Mouse (Mus musculus): ENCODE measurements around the gene Acvr1b.

DNA sequence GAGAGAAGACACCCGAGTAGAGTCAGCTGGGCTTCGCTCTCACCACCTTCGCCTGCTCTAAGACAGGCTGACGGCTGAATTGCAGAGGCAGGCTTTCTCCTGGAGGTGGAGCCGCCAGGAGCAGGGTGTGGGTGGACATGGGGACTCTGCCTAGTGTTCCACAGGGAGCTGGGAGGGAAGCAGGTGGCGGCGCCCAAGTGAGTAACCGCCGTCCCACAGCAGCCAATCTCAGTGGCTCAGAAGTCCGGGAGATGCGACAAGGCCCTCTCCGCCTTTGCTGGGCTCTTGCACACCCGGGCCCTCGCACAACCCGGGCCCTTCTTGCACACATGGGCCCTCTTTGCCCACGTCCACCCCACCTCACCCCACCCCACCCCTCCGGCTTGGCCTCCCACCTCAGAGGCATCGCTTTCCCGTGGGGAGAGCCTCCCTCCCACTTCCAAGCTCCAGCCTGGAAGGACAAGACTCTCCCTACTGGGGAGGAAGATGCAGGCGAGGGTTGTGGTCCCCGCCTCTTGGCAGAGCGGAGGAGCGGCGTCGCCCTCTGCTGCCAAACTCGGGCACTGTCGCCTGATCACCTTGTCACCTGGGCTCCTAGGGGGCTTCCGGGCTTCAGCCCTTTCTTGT lies 65.1 kb downstream of the Acvr1b start:
- TF ChIP-seq MAFK (IDR thresholded peaks at IDR 0.05; ENCODE audit: insufficient replicate concordance, low read length): no peak
- peak; percentile 14 to 85; a peak in 2 of 4 replicates for TF ChIP-seq CTCF (conservative IDR thresholded peaks at IDR 0.05 in 1 of 2, IDR thresholded peaks at IDR 0.05 in 1 of 2; ENCODE audit: low read depth in 2 of 2, low read length in 2 of 2)
- no peak for TF ChIP-seq ZC3H11A (IDR thresholded peaks at IDR 0.05; ENCODE audit: low read depth, low read length)
- no peak for TF ChIP-seq ZNF384 (IDR thresholded peaks at IDR 0.05; ENCODE audit: low read depth, low read length)
- TF ChIP-seq HCFC1 (IDR thresholded peaks at IDR 0.05; ENCODE audit: low read depth, low read length): no peak
- no peak for TF ChIP-seq USF2 (conservative IDR thresholded peaks at IDR 0.05; ENCODE audit: low read depth, low read length)
- no peak for TF ChIP-seq POLR2AphosphoS2 (IDR thresholded peaks at IDR 0.05; ENCODE audit: low read depth, low read length)
- TF ChIP-seq CHD2 (IDR thresholded peaks at IDR 0.05; ENCODE audit: low read length): no peak
- TF ChIP-seq MEF2A (IDR thresholded peaks at IDR 0.05; ENCODE audit: borderline replicate concordance, low read depth, low read length): no peak
- no peak for TF ChIP-seq MXI1 (IDR thresholded peaks at IDR 0.05; ENCODE audit: low read depth, low read length)
- peak; percentile 69 for TF ChIP-seq RAD21 (IDR thresholded peaks at IDR 0.05; ENCODE audit: low read depth, low read length)
- TF ChIP-seq KAT2A (IDR thresholded peaks at IDR 0.05; ENCODE audit: insufficient replicate concordance, low read length): no peak
- peak; percentile 64; the same call in 1 of the 2 replicates for TF ChIP-seq MAZ (IDR thresholded peaks at IDR 0.05; ENCODE audit: low read depth, low read length)
